Mouse (Mus musculus) C2C12 (cell line): ENCODE data around the gene Gm20388.

Experiments
- CEBPB ChIP-seq: IDR thresholded peaks from one replicate; pipeline ENCODE4 v1.6.1; 2011; ENCODE audit warnings: low read depth, mild to moderate bottlenecking, control low read depth, moderate library complexity
- CTCF ChIP-seq: IDR thresholded peaks from one replicate; pipeline ENCODE4 v1.5.1; 2011; ENCODE audit not compliant: control insufficient read depth, insufficient read depth, insufficient read length
- FOSL1 ChIP-seq: IDR thresholded peaks from one replicate; pipeline ENCODE4 v1.8.0; 2011; ENCODE audit warnings: mild to moderate bottlenecking, low read length; ENCODE audit not compliant: poor library complexity, insufficient read depth, severe bottlenecking
- MAX ChIP-seq: IDR thresholded peaks from one replicate; pipeline ENCODE4 v1.6.1; 2011; ENCODE audit warnings: mild to moderate bottlenecking, control low read depth
- MYOD1 ChIP-seq: IDR thresholded peaks from one replicate; pipeline ENCODE4 v1.6.1; 2011; ENCODE audit warnings: low read depth; ENCODE audit not compliant: control insufficient read depth, insufficient read length
- MYOG ChIP-seq: IDR thresholded peaks from one replicate; pipeline ENCODE4 v1.6.1; 2011; ENCODE audit not compliant: control insufficient read depth, insufficient read length; ENCODE audit errors: extremely low read depth
- USF1 ChIP-seq: IDR thresholded peaks from one replicate; pipeline ENCODE4 v1.6.1; 2011; ENCODE audit warnings: low read depth, mild to moderate bottlenecking, control low read depth, moderate library complexity

DNA sequence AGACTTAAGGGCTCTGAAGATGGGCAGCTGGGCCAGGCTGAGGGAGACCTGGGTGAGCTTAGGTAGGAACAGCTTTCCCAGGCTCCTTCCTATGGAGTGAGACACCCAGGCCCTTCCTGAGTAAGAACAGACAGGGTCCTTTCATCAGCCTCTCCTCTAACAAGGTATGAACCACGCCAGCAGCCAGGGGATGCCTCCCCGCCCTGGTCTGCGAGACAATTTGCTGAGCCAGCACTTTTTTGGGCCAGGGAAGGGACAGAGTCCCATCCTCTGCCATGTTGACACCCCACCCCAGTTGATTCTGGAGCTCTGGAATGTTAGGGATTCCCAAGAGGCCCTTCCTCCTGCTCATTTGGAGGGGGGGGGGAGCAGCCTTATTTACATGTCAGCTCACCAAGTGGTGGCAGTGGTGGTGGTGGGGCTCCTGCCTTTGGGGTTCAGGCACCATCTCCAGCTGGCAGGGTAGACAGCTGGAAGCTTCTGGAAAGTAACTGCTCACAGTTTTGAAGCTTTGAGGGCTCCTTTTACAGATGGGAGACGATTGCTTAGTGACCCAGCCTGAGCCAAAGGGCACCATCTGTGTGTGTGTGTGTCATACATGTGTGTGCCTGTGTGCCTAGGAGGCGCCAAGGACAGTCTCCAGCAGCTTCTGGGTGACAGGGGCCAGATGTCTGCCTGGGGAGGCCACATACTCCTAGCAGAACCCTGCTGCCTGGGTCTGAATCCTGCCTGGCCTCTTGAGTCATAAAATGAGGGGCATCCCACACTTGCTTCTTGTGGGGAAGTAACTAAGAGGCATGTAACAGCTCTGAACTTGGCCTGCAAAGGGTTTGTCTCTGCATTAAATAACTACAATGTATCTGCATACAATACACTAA, 316.3 kb downstream of the Gm20388 start:
- no peak for TF ChIP-seq CTCF
- no peak for TF ChIP-seq MYOG
- no peak for TF ChIP-seq MAX
- TF ChIP-seq USF1: no peak
- no peak for TF ChIP-seq FOSL1
- TF ChIP-seq MYOD1: peak; percentile 25
- TF ChIP-seq CEBPB: no peak
